Mouse (Mus musculus): Measurements from ENCODE around the gene Cyth4.

Gene Cyth4

DNA sequence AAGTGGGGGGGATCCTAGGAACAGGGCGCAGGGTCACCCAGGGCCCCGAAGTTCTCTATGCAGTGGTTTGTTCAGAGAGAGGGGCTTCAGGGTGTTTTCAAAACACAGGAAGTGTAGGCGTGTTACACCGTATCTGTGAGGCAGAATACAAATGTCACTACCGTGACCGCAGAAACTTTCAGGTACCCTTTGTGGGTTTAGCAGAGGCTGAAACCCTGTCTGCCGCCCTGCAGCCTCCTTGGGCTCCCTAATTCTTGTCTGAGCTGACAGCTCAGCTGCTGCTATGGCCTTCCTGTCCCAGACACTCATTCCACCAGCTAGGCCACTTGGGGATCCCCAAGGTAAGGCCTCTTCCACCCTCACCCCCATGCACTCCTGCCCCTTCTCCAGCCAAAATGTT, 17.7 kb downstream of the Cyth4 start:
- no peak for DNase-seq (ENCODE audit: low spot score in 2 of 2)

DNA sequence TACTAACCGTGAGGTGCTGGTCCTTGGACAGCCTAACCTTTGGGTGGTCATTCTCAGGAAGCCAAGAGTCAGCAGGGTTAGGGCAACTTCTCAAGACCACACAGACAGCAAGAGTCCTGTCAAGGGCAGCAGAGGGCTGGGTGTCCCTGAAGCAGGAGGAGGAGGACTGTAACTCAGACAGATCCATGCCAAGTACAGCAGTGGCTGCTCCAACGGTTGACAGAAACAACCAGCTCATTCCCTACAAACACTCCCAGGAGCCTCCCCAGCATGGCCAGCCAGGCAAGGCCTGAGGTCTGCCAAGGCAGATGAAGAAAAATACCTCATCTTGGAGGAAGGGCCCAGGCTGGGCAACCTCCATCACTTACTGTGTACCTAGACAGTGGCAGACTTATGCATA, 20.1 kb downstream of the Cyth4 start:
- DNase-seq (ENCODE audit: low spot score in 2 of 2), result no peak

DNA sequence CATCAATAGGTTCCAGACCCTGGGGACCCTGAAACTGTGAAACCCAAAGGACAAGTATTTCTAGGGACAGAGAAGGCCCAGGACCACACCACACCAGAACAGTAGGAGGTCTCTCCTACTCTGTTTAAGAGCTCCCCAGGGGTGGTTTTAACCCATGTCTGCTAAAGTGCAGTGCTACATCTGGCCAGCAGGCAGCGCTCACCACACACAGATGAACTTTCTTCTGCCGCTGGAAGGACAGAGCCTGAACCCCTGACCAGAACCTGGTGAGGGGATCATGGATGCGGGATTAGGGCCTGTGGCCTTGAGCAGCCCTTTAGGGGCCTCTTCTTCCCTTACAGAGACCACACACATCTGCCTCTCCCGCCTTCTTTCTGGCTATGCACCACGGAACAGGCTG, 26.6 kb downstream of the Cyth4 start:
- peak; percentile 62 to 84 for DNase-seq (ENCODE audit: low spot score in 2 of 2)

DNA sequence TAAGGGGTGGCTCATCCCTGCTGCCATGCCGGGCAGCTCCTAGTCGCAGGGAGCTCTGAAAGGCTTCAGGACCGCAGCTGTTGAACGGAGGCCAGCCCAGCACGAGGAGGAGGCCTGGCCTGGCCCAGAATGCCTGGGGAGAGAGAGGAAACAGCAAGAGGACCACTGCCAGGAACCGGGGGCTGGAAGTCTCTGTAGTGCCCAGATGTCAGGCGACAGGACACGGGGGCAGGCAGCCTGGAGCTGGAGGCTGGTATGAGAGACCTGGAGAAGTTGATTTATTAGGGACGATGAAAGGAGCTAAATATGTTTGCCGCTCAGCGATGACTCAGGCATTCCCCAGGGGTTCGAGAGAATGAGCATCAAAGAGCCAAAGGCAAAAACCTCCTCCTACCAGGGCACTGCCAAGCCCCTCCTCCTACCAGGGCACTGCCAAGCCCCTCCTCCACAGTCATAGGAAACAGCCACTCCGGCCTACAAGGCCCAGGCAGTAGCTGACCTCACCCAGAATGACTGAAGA, 27.6 kb downstream of the Cyth4 start:
- peak in 1 of 2 experiments; percentile 31 for DNase-seq (ENCODE audit: low spot score in 2 of 2)

DNA sequence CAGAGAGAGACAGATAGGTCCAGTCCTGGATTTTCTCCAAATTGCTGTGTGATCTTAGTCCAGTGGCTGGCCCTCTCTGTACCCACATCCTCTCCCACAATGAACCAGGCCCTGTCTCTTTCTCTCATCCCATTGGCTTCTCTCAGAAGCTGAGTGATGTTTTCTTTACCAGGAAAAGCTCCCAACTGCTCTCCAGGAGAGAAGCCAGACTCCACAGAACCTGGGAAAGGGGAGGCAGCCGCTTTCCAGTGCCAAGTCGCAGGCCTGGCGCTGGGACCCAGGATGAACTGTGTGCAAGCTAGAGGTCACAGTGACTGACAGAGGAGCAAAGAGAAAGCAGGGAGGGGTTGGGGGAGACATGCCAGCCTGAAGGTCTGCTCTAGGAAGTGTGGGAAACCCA, 28.1 kb downstream of the Cyth4 start:
- DNase-seq (ENCODE audit: low spot score in 2 of 2), result no peak

DNA sequence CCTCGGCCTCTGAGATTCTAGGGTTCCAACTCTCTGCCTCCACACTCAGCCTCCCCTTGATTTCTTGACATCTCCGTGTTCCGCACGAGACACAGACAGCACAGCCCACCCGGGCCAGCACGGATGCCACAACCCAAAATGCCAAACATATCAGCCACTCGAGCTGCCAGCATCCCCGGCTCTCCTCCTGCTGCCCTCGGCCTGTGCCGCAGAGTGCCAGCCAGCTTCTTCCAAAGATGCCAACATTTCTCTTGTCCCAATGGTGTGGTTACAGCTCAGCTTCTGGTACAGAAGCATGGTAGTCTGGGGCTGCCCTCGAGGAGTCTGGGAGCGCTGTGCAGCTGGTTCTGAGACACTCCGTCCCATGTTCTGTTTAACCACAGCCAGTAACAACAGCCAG, 29.4 kb downstream of the Cyth4 start:
- DNase-seq (ENCODE audit: low spot score in 2 of 2), result no peak

DNA sequence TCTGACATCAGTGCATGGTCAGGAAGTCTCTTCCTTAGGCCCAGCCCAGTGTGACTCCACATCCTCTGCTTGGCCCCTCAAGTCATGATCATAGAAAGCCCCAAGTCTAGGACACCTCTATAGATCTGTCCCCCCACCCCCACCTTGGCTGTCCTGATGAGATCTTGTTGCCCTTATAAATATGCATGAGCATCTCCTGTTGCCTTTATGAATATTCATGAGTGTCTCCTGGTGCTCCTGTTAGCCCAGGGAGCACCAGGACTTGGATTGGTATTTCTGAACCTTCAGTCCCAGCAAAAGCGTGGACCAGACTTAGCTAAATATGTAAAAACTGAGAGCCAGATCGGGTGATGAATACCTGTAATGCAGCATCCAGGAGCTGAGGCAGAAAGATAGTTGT, 35.5 kb downstream of the Cyth4 start:
- no peak for DNase-seq (ENCODE audit: low spot score in 2 of 2)

DNA sequence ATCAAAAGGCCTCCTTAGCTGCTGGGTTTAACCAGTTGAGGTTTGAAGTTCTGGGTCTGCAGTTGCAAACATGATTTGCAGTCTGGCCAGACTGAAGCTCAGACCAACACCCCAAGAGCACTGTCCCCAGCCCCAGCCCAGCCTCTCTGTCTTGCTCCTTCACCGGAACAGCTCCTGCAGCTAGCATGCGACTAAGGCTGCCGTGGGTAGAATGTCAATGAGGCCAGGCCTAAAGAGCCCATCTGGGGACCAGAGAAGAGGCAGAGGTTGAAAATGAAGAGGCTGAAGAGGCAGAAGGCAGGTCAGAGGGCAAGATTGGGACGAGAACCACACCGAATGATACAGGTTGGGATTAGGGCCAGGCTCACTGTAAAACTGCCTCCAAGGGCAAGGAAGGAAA, 36.6 kb downstream of the Cyth4 start:
- no peak for DNase-seq (ENCODE audit: low spot score in 2 of 2)

DNA sequence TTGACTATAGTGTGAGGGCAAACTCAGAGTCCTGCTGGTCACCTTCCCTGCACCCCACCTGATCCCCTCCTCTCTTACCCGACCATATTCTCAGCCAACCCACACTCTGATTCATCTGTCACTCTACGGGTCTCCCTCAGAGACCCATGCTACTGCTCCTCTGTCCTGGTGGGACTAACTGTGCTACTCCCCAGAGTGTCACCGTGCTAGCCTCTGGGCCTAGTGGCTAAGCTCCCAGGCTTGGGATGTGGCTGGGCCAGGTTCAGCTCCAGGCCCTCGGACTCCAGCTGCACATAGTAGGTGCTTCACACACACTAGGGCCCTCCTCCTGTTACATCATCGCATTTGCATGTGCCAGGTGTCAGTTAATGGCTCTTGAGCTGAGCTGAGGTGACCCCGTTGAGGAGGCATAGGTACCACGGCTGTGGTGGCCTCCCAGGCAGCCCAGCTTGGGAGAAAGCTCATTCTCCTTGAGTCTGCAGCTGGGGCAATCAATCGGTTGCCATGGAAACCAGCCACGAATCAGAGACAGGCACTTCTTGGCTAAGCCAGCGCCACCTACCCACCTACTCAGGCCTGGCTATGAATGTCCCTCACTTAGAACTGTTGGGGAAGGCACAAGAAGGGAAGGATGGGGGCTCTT, 37.4 kb downstream of the Cyth4 start:
- DNase-seq (ENCODE audit: low spot score in 2 of 2), result no peak

DNA sequence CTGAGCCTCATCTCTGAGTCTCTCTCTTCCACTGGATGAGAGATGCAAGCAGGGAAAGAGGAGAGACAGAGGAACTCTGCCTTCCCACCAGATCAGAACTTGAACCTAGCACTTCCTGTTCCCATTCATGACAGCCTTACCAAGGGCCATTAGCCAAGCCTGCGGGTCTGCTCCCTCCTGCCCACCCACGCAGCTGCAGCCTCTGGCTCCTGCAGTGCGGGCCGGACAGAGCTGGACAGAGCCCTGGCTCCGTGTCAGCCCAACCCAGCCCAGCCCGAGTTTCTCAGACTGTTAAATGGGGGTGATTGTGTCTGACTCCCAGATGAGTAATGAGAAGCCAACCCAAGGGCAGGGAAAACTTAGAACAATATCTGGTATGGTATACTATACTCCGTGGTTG, 38.4 kb downstream of the Cyth4 start:
- no peak for DNase-seq (ENCODE audit: low spot score in 2 of 2)

DNA sequence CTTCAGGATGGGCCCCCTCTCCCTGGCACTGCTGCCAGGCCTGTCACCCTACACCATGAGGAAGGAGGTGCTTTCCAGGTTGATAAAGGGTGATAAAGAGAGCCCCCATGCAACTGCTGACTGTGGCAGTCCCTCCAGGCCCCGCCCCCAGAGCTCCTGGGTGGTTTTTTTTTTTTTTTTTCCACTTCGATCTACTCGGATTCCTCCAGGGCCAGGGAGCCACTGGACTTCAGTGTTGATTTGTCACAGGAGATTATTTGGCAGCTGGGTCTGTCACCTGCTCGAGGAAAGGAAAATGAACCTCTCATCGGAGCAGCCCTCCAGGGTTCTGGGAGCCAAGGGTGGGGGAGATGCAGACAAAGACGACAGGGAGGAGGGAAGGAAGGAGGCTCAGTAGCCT, 46.8 kb downstream of the Cyth4 start:
- DNase-seq (ENCODE audit: low spot score in 2 of 2), result no peak

DNA sequence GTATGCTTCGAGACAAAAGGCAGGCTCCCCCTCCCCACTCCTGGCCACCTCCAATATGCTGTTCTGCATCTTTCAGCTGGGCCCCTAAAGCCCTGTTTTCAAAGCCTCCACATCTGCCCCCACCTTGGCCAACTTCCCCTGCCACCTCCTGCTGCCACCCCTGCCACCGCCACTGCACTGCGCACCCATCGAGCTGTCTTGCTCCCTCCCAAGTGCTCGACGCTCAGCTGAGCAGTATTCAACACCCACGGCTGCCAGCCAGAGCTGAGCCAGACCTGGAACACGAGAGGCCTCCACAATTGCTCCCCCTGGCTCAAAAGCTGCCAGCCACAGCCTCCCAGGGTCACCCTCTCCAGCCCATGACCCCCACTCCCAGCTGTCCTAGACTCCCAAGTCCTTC, 47.8 kb downstream of the Cyth4 start:
- DNase-seq (ENCODE audit: low spot score in 2 of 2), result no peak

DNA sequence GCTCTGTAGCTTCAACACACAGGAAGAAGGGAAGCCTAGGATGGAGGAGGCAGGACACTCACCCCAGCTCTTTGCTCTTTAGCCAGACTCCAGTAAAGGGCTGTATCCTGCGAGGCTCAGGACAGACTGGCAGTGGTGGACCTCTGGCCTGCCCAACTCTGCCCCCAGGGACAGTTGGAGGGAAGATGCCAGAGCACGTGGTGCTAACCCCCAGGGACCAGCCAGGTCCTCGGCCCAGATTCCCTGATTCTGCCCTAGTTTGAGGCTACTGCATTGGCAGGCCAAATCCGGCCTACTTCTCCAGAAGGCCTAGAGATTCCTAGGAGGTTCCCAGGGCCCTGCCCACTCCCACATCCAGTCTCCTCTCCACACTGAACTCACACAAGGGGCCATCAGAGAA, 50.9 kb downstream of the Cyth4 start:
- no peak for DNase-seq (ENCODE audit: low spot score in 2 of 2)

DNA sequence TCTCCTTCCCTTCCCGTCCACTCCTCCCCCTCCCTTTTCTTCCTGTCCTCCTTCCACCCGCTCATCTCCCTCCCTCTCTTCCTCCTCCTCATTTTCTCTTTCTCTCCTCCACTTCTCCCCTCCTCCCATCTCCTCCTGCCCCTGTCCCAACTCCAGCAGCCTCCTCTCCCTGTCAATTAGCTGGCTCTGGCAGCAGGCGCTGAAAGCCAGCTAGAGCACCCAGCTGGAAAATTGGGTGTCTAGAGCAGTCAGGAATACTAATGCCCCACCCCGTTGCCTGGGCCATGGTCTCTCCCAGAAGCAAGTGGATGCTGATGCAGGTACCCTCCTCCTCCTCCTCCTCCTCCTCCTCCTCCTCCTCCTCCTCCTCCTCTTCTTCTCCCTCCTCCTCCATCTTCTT, 54.3 kb downstream of the Cyth4 start:
- no peak for DNase-seq (ENCODE audit: low spot score in 2 of 2)

DNA sequence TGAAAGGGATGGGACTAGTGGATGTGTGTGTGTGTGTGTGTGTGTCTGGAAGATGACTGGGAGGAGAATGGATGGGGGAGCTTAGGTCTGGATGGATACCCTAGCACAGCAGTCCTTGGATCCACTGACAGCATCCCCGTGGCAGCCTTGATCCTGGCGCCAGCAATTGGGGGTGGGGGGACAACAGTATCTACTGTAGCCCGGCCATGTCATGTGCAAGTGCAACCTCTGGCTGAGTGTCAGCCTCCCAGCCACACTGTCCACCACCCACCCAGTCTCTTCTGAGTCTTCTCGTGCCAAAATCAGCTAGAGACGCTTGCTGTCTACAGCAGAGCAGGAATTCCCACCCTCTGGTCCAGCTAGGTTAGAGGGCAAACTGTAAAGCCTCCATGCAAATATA, 67.4 kb downstream of the Cyth4 start:
- DNase-seq (ENCODE audit: low spot score in 2 of 2), result no peak

DNA sequence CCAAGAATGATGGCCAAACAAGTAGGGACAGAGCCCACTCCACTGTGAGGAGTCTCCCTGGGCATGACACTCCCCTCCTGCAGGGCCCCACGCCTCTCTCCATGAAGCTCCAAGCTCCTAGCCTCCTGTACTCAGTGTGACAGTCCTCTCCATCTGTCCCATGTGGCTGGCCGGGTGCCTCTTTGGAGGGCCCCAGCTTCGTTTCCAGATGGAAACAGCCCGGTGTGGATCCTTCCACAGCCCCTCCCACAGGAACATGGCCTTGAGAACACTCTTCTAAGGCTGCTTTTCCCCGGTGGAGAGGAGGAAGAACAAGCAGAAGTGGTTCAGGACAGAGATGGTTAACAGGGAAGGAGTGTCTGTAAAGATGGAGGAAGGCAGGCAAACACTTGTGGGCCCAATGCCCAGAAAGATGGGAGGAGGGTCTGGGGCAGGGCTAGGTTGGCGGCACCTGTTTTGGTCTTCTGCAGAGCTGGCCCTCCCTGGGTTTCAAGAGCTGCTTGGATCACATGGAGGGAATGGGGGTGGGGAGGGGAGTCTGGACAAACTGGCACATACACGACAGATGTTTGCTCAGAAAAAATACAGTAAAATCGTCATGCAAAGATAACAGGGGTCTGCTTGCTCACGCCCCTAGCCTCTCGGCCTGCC, 72.5 kb downstream of the Cyth4 start:
- no peak for DNase-seq (ENCODE audit: low spot score in 2 of 2)

DNA sequence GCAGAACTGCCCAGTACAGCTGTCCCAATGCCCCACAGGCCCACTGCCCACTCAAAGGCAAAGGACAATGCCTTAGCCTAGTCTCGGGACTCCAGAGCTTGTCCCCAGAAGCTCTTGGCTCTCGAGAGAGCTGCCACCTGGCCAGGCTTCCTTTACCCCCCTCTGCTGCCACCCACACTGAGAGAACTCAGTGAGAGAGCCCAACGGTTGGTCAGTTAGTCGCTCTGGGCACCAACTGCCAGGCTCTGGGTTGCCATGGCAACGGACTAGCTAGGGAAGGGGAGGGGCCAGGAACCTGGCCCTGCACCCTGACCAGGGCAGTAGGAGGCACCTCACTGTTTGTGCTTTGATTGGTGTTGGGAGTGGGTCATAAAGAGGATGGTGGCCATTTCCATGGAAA, 73.5 kb downstream of the Cyth4 start:
- no peak for DNase-seq (ENCODE audit: low spot score in 2 of 2)

Measured in spleen, postnatal 4 days (tissue).